Mouse (Mus musculus) midbrain, postnatal 0 days (tissue): ENCODE measurements around the gene Myh3. TPM values are rescaled to one million over a fixed set of nuclear protein-coding genes. Genes with fewer than 3 reads are reported as not detected.

Experiments
- ATAC-seq: fragments of 200-750 bp; cut with Nextera tagmentation; 2 replicates; pipeline ENCODE4 v1.8.0; 2017; ENCODE audit warnings: moderate number of reproducible peaks, mild to moderate bottlenecking, moderate TSS enrichment, moderate library complexity; ENCODE audit not compliant: low FRiP score
- DNase-seq: peaks from one replicate; pipeline ENCODE4 v3.0.0-alpha.2; 2015; ENCODE audit warnings: low spot score
- H3K27ac ChIP-seq: fragments of 300-500 bp; sonication (generic); 2 replicates; pipeline ENCODE4 v1.5.1; 2014; ENCODE audit warnings: low read depth, mild to moderate bottlenecking, low read length, mixed read lengths
- H3K27me3 ChIP-seq: fragments of 300-500 bp; sonication (generic); 2 replicates; pipeline ENCODE4 v1.6.1; 2014; ENCODE audit warnings: low read length, control low read depth, mixed read lengths; ENCODE audit not compliant: insufficient read depth
- H3K36me3 ChIP-seq: fragments of 300-500 bp; sonication (generic); 2 replicates; pipeline ENCODE4 v1.6.1; 2014; ENCODE audit warnings: low read length, control low read depth, mixed read lengths; ENCODE audit not compliant: insufficient read depth
- H3K4me1 ChIP-seq: fragments of 300-500 bp; sonication (generic); 2 replicates; pipeline ENCODE4 v1.6.1; 2014; ENCODE audit warnings: mild to moderate bottlenecking, control low read depth, antibody characterized with exemption, low read length, mixed read lengths; ENCODE audit not compliant: insufficient read depth
- H3K4me2 ChIP-seq: fragments of 300-500 bp; sonication (generic); 2 replicates; pipeline ENCODE4 v1.6.1; 2014; ENCODE audit warnings: low read depth, mild to moderate bottlenecking, low read length, mixed read lengths; ENCODE audit not compliant: poor library complexity, severe bottlenecking
- H3K4me3 ChIP-seq: fragments of 300-500 bp; sonication (generic); 2 replicates; pipeline ENCODE4 v1.5.1; 2014; ENCODE audit warnings: low read depth, mild to moderate bottlenecking, low read length, moderate library complexity
- H3K9ac ChIP-seq: fragments of 300-500 bp; sonication (generic); replicated peaks from 2 replicates; pipeline ENCODE4 v1.6.1; 2014; ENCODE audit warnings: mild to moderate bottlenecking, low read length, moderate library complexity, mixed read lengths; ENCODE audit not compliant: poor library complexity, severe bottlenecking
- H3K9me3 ChIP-seq: fragments of 300-500 bp; sonication (generic); 2 replicates; pipeline ENCODE4 v1.6.1; 2016; ENCODE audit warnings: low read length, control low read depth
- CTCF ChIP-seq: IDR thresholded peaks from 2 replicates; pipeline ENCODE4 v1.5.1; 2016; ENCODE audit warnings: antibody characterized with exemption, mild to moderate bottlenecking
- WGBS: fragments of 180-500 bp; shearing (Covaris S2); extraction: QIAGEN DNeasy Blood & Tissue Kit; methylation state at CpG from one replicate; pipeline ENCODE4 v1.1.7; 2014; 5-methylcytosine and 5-hydroxymethylcytosine counted together
- polyA plus RNA-seq: library from polyadenylated mRNA; unstranded; fragments of >200 nt; fragmentation: Nextera tagmentation; extraction: Ambion mirVana; gene quantifications from 2 replicates; pipeline ENCODE4 v1.2.1, GENCODE M21; 2015
- total RNA-seq: library from RNA; depleted of rRNA; stranded (reverse); fragments of >200 nt; gene quantifications from 2 replicates; pipeline ENCODE4 v1.2.3, GENCODE M21; 2014

Gene Myh3
- total and polyA plus RNA-seq, 2 experiments from 2014 or later = 0.25 to 1.2 TPM

- Histone ChIP-seq H3K9ac (no peak overlapping the region), H3K27ac (no peak overlapping the region), H3K36me3 (peaks cover 23% of the 10 kb centered on the region), H3K9me3 (no peaks in the 10 kb centered on the region), H3K27me3 (no peaks in the 10 kb centered on the region), H3K4me2 (no peak overlapping the region), H3K4me3 (no peak overlapping the region), H3K4me1 (no peaks in the 10 kb centered on the region)
- ATAC-seq (no peak), DNase-seq (no peak)
- peak; percentile 29 for TF ChIP-seq CTCF
- WGBS = 92% methylated on average over 3 of the region's 3 CpGs
These were observed 38.3 kb upstream of the Myh3 start for GRCm38 (mm10) chr11:67039799-67040198.

- ATAC-seq = no peak
- TF ChIP-seq CTCF = no peak
These were observed 37.6 kb upstream of the Myh3 start for GRCm38 (mm10) chr11:67040483-67040882.

GRCm38 (mm10) chr11:67043007-67043406, 35.1 kb upstream of the Myh3 start:
- ATAC-seq = no peak

More at GRCm38 (mm10) chr11:67040483-67040882, 37.6 kb upstream of the Myh3 start:
- Histone ChIP-seq H3K4me1 (no peaks in the 10 kb centered on the region), H3K9me3 (no peaks in the 10 kb centered on the region), H3K27me3 (no peaks in the 10 kb centered on the region), H3K4me3 (no peak overlapping the region), H3K9ac (no peak overlapping the region), H3K27ac (no peak overlapping the region), H3K36me3 (peaks cover 23% of the 10 kb centered on the region), H3K4me2 (no peak overlapping the region)
- no peak for DNase-seq
- WGBS = 97% methylated on average over 6 of the region's 6 CpGs

GRCm38 (mm10) chr11:67044959-67045358, 33.1 kb upstream of the Myh3 start:
- TF ChIP-seq CTCF = no peak
- ATAC-seq (no peak), DNase-seq (no peak)
- Histone ChIP-seq H3K36me3 (peaks cover 20% of the 10 kb centered on the region), H3K4me3 (no peak overlapping the region), H3K27me3 (no peaks in the 10 kb centered on the region), H3K9ac (no peak overlapping the region), H3K4me2 (no peak overlapping the region), H3K9me3 (no peaks in the 10 kb centered on the region), H3K27ac (no peak overlapping the region), H3K4me1 (no peaks in the 10 kb centered on the region)
- WGBS = 82% methylated on average over 6 of the region's 6 CpGs

More at GRCm38 (mm10) chr11:67043007-67043406, 35.1 kb upstream of the Myh3 start:
- Histone ChIP-seq H3K4me2 (no peak overlapping the region), H3K27me3 (no peaks in the 10 kb centered on the region), H3K9ac (no peak overlapping the region), H3K4me1 (no peaks in the 10 kb centered on the region), H3K9me3 (no peaks in the 10 kb centered on the region), H3K27ac (no peak overlapping the region), H3K36me3 (peaks cover 23% of the 10 kb centered on the region), H3K4me3 (no peak overlapping the region)
- 42% methylated on average over 8 of the region's 8 CpGs for WGBS
- DNase-seq = no peak
- TF ChIP-seq CTCF = no peak

- Histone ChIP-seq H3K4me2 (no peak overlapping the region), H3K9me3 (no peaks in the 10 kb centered on the region), H3K27ac (no peak overlapping the region), H3K27me3 (no peaks in the 10 kb centered on the region), H3K4me1 (no peaks in the 10 kb centered on the region), H3K4me3 (no peak overlapping the region), H3K9ac (no peak overlapping the region), H3K36me3 (peaks cover 3% of the 10 kb centered on the region; the same call in 1 of the 2 replicates)
- DNase-seq (no peak), ATAC-seq (no peak)
- 92% methylated on average over 5 of the region's 5 CpGs for WGBS
- no peak for TF ChIP-seq CTCF
These were observed 30.9 kb upstream of the Myh3 start for GRCm38 (mm10) chr11:67047199-67047598.

GRCm38 (mm10) chr11:67048496-67048895, 29.6 kb upstream of the Myh3 start:
- Histone ChIP-seq H3K9ac (no peak overlapping the region), H3K27ac (no peak overlapping the region), H3K4me3 (no peak overlapping the region), H3K4me1 (0 out of 2 replicates have a peak, but pooled peaks cover 4% of the 10 kb centered on the region), H3K4me2 (no peak overlapping the region), H3K9me3 (no peaks in the 10 kb centered on the region), H3K27me3 (no peaks in the 10 kb centered on the region), H3K36me3 (peaks cover 3% of the 10 kb centered on the region; the same call in 1 of the 2 replicates)
- no peak for TF ChIP-seq CTCF
- DNase-seq = no peak
- 89% methylated on average over 8 of the region's 8 CpGs for WGBS
- ATAC-seq = no peak
